Mouse (Mus musculus): Measurements from ENCODE around the gene Ckap2. TPM values are rescaled to one million over a fixed set of nuclear protein-coding genes. Genes with fewer than 3 reads are reported as not detected.
"Not testable (repeated sequence)": the region's sequence is repeated elsewhere in the genome, so short reads cannot be mapped to it uniquely, and the experiment has no call there.

The Ckap2 gene
- total and polyA plus RNA-seq, 3 experiments, result 19.5 to 48.8 (median 31.3) TPM

DNA sequence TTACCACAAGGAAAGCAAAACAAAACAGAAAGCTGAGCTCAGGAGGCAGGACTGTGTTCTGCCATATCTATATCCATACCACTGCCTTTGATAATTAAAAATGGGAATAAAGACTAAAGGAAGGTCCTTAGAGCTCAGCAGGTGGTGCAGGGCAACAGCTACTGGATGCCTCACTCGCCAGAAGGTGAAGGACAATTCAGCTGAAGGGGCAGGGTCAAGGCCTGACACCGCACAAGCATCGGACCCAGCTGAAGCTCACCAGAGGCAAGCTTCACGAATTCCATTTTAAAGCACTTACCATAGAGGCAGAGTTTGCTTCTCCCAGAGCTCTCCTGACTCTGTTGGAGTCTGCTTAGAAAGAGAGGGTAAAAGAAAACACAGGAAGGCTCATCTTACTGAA lies 43.0 kb downstream of the Ckap2 start:
- H3K4me1 ChIP-seq (ENCODE audit: control insufficient read depth in 1 of 2, insufficient read depth in 2 of 2), result no peaks in the 10 kb centered on the region
- no peak overlapping the region for H3K4me2 ChIP-seq (ENCODE audit: insufficient read depth, low read depth, poor library complexity, severe bottlenecking)
- dilution Hi-C loops (cut with MboI; ENCODE audit: extremely low pct_ligation_motif_present, extremely low pct_unique_long_range_greater_than_20kb, low sequenced_read_pairs), result no loop called here
- H3K9ac ChIP-seq (ENCODE audit: insufficient read depth, low read depth), result no peak overlapping the region
- H3K36me3 ChIP-seq (replicated peaks in 1 of 2; ENCODE audit: control insufficient read depth in 1 of 2, insufficient read depth in 1 of 2, low read length in 1 of 2), result peaks cover 0 to 54% of the 10 kb centered on the region in 2 experiments
- H3K79me2 ChIP-seq (replicated peaks; ENCODE audit: control insufficient read depth, extremely low read depth, insufficient read depth, poor library complexity, severe bottlenecking), result no peaks in the 10 kb centered on the region
- in situ Hi-C loops (cut with MboI; ENCODE audit: low pct_ligation_motif_present, low pct_unique_long_range_greater_than_20kb, low sequenced_read_pairs), result no loop called here
- no peak for DNase-seq (ENCODE audit: extremely low read depth)
- H3K27me3 ChIP-seq (replicated peaks), result no peaks in the 10 kb centered on the region
- TF ChIP-seq BHLHE40 (IDR thresholded peaks at IDR 0.05; ENCODE audit: low read depth, low read length) (no peak), ZNF384 (IDR thresholded peaks at IDR 0.05; ENCODE audit: low read depth, low read length) (no peak), TBP (conservative IDR thresholded peaks at IDR 0.05; ENCODE audit: low read depth, low read length) (no peak), CTCF (conservative IDR thresholded peaks at IDR 0.05 in 1 of 2, IDR thresholded peaks at IDR 0.05 in 1 of 2; ENCODE audit: low read depth in 2 of 2, low read length in 2 of 2) (no peak), EP300 (IDR thresholded peaks at IDR 0.05; ENCODE audit: low read length) (no peak), NRF1 (IDR thresholded peaks at IDR 0.05; ENCODE audit: low read depth, low read length) (no peak), IRF4 (IDR thresholded peaks at IDR 0.05; ENCODE audit: low read depth, low read length) (no peak), CHD2 (IDR thresholded peaks at IDR 0.05; ENCODE audit: low read length) (no peak)
- H3K4me3 ChIP-seq (replicated peaks in 1 of 3; ENCODE audit: low read depth in 2 of 3, low read length in 2 of 3, poor library complexity in 1 of 3), result no peak overlapping the region
- H3K9me3 ChIP-seq (replicated peaks; ENCODE audit: low read length), result no peaks in the 10 kb centered on the region
- no peak overlapping the region for H3K27ac ChIP-seq (ENCODE audit: insufficient read depth, low read depth)

DNA sequence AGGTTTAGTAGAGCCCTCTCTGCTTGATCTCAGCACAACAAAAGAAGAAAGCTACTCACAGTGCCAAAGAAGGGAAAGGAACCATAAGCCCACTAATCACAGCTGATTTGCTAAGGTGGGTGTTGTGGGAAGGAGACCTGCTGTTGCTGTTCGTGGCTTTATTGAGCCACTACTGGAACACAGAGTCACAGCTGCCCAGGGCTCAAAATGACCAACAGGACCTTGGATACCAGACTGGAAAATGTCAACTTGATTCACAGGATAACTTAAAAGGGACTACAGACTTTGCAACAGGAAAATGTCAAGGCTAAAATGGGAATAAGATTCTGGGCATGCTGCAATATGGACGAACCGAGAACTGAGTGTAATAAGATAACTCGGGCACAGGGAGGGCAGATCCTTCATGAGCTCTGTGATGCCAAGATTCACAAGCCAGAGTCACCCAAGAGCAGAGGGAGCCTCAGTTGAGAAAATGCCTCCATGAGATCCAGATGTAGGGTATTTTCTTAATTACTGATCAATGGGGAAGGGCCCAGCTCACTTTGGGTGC lies 43.7 kb downstream of the Ckap2 start:
- in situ Hi-C loops (cut with MboI; ENCODE audit: low pct_ligation_motif_present, low pct_unique_long_range_greater_than_20kb, low sequenced_read_pairs), result no loop called here
- Histone ChIP-seq H3K27ac (ENCODE audit: insufficient read depth, low read depth) (no peak overlapping the region), H3K4me1 (ENCODE audit: control insufficient read depth in 1 of 2, insufficient read depth in 2 of 2) (no peaks in the 10 kb centered on the region), H3K27me3 (replicated peaks) (no peaks in the 10 kb centered on the region), H3K9ac (ENCODE audit: insufficient read depth, low read depth) (no peak overlapping the region), H3K4me3 (replicated peaks in 1 of 3; ENCODE audit: low read depth in 2 of 3, low read length in 2 of 3, poor library complexity in 1 of 3) (no peak overlapping the region), H3K9me3 (replicated peaks; ENCODE audit: low read length) (no peaks in the 10 kb centered on the region), H3K36me3 (replicated peaks in 1 of 2; ENCODE audit: control insufficient read depth in 1 of 2, insufficient read depth in 1 of 2, low read length in 1 of 2) (peaks cover 0 to 49% of the 10 kb centered on the region in 2 experiments), H3K4me2 (ENCODE audit: insufficient read depth, low read depth, poor library complexity, severe bottlenecking) (no peak overlapping the region), H3K79me2 (replicated peaks; ENCODE audit: control insufficient read depth, extremely low read depth, insufficient read depth, poor library complexity, severe bottlenecking) (no peaks in the 10 kb centered on the region)
- dilution Hi-C loops (cut with MboI; ENCODE audit: extremely low pct_ligation_motif_present, extremely low pct_unique_long_range_greater_than_20kb, low sequenced_read_pairs), result no loop called here
- no peak for TF ChIP-seq BHLHE40 (IDR thresholded peaks at IDR 0.05; ENCODE audit: low read depth, low read length)
- no peak for TF ChIP-seq CHD2 (IDR thresholded peaks at IDR 0.05; ENCODE audit: low read length)
- no peak for TF ChIP-seq CHD1 (IDR thresholded peaks at IDR 0.05; ENCODE audit: low read depth, low read length)
- TF ChIP-seq ETS1 (conservative IDR thresholded peaks at IDR 0.05; ENCODE audit: low read depth, low read length), result no peak
- TF ChIP-seq JUND (conservative IDR thresholded peaks at IDR 0.05; ENCODE audit: low read depth, low read length), result no peak
- TF ChIP-seq MYC (IDR thresholded peaks at IDR 0.05; ENCODE audit: low read depth, low read length), result no peak
- TF ChIP-seq NELFE (IDR thresholded peaks at IDR 0.05; ENCODE audit: low read depth, low read length), result no peak
- no peak for TF ChIP-seq ELF1 (IDR thresholded peaks at IDR 0.05; ENCODE audit: low read depth, low read length)
- TF ChIP-seq USF2 (conservative IDR thresholded peaks at IDR 0.05; ENCODE audit: low read depth, low read length), result no peak
- TF ChIP-seq MAFK (IDR thresholded peaks at IDR 0.05; ENCODE audit: insufficient replicate concordance, low read length), result no peak
- no peak for TF ChIP-seq MAX (IDR thresholded peaks at IDR 0.05; ENCODE audit: low read length)
- DNase-seq (ENCODE audit: extremely low read depth), result no peak

DNA sequence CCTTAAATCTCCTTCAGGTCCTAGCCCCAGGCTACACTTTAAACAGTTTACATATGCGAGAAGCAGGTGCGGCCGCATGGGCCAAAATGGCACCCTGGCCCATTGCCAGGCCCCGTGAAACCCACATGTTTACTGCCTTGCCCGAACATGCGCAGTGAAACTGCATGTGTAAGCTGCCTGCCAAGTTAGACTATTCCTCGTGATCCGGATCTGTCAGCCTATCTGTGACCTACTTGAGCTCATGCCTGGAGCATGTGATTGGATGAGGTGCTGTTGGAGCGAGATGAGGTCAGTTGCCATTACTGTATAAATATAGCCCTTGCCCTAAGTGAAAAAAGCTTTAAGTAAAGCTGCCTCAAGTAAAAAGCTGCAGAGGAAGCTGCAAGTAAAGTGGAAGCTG lies 49.2 kb downstream of the Ckap2 start:
- H3K27me3 ChIP-seq (replicated peaks); H3K9me3 ChIP-seq (replicated peaks; ENCODE audit: low read length); in situ Hi-C loops (cut with MboI; ENCODE audit: low pct_ligation_motif_present, low pct_unique_long_range_greater_than_20kb, low sequenced_read_pairs); DNase-seq (ENCODE audit: extremely low read depth); H3K4me1 ChIP-seq (ENCODE audit: control insufficient read depth in 1 of 2, insufficient read depth in 2 of 2); H3K27ac ChIP-seq (ENCODE audit: insufficient read depth, low read depth); dilution Hi-C loops (cut with MboI; ENCODE audit: extremely low pct_ligation_motif_present, extremely low pct_unique_long_range_greater_than_20kb, low sequenced_read_pairs); H3K9ac ChIP-seq (ENCODE audit: insufficient read depth, low read depth); H3K4me3 ChIP-seq (replicated peaks in 1 of 3; ENCODE audit: low read depth in 2 of 3, low read length in 2 of 3, poor library complexity in 1 of 3); H3K79me2 ChIP-seq (replicated peaks; ENCODE audit: control insufficient read depth, extremely low read depth, insufficient read depth, poor library complexity, severe bottlenecking); H3K4me2 ChIP-seq (ENCODE audit: insufficient read depth, low read depth, poor library complexity, severe bottlenecking): not testable (repeated sequence)
- peaks cover 6 to 31% of the 10 kb centered on the region in 2 experiments for H3K36me3 ChIP-seq (replicated peaks in 1 of 2; ENCODE audit: control insufficient read depth in 1 of 2, insufficient read depth in 1 of 2, low read length in 1 of 2)
